Mouse (Mus musculus): ENCODE measurements around the gene Ifi211. TPM values are rescaled to one million over a fixed set of nuclear protein-coding genes. Genes with fewer than 3 reads are reported as not detected.
"Not testable (repeated sequence)": the region's sequence is repeated elsewhere in the genome, so short reads cannot be mapped to it uniquely, and the experiment has no call there.

The Ifi211 gene
- not detected for total RNA-seq (2021)
- long read RNA-seq = 0 reads

DNA sequence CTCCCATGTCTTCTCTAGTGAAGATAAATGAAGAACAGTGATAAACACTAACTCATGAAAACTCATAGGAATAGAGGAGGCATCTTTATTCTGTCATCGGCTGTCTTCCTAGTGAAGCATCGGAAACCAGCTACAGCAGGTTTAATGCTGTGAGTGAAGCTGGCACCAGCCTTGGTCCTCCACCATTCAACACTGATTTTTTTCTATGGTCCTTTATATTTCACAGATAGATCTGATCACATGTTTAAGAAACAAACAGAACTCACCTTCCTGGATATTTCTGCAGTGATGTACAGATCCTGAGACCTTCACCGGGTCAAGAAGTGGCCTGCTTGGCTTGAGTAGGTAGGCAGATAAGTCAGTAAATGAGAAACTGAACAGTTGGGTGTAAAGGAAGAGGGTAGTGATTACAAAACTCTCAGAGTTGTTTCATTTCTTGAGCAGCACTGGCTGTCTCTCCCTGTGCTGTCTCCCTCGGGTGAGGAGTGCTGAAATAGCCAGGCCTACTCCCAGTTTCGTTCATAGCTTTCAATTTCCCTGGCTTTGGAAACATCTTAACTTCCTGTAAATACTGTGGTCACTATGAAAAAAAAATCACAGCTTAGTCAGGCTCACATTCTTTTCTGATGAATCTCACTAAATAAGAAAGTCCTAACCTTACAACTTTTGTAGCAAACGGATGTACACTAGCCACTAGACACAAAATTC, at the start of gene Ifi211:
Gene Ifi211, minus strand, starts transcription at position 499 of the 708 bp plus-strand sequence.
- DNase-seq (ENCODE audit: low spot score in 2 of 2) = not testable (repeated sequence)

DNA sequence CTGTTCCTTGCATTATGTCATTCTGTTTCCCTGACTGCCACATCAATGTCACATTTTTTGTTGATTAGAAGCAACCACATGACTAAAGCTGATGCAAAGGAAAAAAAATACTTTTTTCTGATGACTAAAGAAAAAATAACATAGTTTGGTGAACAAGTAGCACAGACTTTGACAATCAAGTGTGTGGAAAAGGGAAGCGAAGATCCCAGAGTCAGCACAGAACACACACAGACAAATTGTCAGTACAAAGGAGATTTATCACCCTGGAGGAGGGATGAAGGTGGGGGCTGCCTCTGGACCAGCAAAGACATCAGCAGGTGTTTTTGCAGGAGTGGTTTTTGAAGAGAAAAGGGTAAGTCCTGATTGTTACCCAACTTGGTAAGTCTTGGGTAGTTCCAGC, 48.6 kb upstream of the Ifi211 start:
- DNase-seq (ENCODE audit: low spot score in 2 of 2) = not testable (repeated sequence)

DNA sequence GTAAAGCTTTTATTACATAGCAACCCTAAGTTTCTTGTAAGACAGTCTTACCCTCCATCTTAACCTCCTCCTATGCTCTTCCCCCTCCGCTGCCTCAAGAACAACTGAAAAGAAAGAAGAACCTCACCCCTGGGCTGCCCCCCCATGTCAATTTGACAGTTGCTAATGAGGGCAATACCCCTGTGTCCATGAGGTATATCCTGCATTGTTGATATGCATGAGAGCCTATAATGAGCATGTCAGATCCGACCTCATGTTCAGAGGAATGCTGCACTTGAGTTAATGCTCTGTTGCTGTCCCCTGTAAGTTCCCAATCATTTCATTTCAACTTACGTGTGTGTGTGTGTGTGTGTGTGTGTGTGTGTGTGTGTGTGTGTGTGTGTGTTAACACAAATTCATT, 47.2 kb upstream of the Ifi211 start:
- not testable (repeated sequence) for DNase-seq (ENCODE audit: low spot score in 2 of 2)

DNA sequence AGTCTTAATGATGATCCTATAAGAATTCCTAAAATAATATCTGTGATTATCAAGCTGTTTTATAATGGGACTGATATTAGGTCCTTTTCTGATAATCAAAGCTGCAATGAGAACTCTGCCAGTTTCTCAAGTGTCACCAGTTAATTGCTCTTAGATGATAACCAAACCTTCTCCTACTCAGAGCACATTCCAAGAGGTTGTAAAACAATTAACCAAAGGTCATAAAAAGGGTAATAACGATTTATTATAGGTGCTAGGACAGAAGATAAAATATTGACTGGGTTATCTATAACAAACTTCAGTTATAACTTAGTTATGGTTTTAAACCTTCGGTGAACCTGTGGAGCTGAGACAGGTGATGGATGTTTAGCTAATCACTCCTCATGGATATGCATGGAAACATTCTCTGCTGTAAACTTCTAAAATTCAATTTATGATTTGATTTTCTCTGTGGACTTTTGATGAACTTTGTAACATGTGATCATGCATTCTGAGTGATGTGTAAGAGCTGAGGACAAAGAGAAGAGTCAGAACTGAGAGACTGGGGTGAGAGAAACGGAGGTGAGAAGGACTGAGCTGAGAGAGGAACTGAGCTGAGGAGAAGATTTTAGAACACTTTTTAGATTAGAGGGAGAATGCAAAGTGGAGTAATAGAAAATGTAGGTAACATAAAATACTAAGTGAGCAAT, 43.1 kb upstream of the Ifi211 start:
- not testable (repeated sequence) for DNase-seq (ENCODE audit: low spot score in 2 of 2)

DNA sequence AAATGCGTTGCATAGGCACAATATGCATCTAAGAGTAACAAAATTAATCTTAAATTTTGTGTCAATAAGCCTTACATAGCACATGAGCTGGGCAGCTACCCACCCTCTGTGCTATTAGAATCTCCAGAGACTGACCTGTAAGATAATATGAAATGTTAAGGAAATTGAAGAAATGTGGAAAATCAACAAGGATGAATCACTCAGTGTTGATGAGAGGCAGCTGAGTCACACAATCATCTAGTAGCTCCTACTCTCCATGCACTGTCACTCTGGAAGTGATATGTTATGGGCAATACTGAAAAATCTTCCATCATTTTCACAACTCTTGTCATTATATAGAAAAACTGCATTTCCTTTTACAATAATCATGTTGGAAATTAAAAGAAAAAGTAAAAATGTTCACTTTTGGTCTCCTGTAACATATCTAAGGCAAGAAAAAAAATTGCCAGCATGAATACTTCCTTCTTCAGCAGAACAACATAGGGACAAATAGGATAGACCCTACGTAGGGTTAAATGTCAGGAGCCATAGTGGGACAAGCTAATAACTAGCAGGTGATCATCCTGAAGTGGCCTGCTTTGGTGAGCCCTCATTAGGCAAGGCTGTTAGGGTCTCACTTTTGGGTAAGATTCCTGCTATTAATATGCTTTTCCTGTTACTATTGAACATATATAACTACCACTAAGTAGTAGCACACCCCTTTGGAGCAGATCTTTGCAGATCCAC, 42.4 kb upstream of the Ifi211 start:
- DNase-seq (ENCODE audit: low spot score in 2 of 2) = no peak

DNA sequence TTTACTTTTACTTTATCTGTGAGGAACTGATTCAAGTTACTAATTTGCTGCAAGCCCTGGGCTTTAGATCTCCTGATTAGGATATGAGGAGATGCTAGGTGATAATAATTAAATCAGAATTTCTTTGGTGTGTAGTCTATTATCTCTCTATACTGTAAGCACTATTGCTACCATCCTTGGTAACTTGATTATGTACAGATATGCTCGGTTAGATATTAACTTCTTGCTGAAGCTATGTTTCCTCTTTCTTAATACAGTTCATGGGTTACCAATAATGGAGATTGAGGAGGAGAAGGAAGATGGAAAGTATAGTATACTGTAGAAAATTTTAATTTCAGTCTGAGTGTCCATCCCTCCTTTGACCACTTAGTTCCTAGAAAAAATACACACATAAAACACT, 40.7 kb upstream of the Ifi211 start:
- DNase-seq (ENCODE audit: low spot score in 2 of 2) = no peak

DNA sequence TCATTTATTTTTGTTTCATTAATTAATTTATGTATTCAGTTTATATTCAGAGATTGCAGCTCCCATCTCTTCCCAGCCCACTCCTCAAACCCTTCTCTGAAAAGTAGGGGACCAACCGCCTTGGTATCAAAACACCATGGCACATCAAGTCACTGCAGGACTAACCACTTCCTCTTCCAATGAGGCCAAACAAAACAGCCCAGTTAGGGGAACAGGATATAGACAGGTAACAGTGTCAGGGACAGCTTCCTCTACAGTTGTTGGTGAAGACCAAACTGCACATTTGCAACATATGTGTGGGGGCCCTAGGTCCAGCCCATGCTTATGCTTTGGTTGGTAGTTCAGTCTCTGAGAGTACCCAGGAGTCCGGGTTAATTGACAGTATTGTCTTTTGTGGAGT, 36.2 kb upstream of the Ifi211 start:
- not testable (repeated sequence) for DNase-seq (ENCODE audit: low spot score in 2 of 2)

DNA sequence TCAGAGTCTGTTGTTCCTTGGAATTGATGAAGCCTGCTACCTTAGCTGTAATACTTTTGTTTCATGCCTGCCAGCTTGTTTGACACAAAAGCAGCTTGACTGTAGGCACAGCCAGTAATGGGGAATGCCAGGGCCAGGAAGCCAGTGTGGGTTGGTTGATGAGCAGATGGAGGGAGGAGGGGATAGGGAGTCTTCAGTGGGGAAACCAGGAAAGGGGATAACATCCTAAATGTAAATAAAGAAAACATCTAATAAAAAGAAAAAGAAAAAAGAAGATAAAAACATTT, 29.9 kb upstream of the Ifi211 start:
- DNase-seq (ENCODE audit: low spot score in 2 of 2) = peak; percentile 44 to 54

DNA sequence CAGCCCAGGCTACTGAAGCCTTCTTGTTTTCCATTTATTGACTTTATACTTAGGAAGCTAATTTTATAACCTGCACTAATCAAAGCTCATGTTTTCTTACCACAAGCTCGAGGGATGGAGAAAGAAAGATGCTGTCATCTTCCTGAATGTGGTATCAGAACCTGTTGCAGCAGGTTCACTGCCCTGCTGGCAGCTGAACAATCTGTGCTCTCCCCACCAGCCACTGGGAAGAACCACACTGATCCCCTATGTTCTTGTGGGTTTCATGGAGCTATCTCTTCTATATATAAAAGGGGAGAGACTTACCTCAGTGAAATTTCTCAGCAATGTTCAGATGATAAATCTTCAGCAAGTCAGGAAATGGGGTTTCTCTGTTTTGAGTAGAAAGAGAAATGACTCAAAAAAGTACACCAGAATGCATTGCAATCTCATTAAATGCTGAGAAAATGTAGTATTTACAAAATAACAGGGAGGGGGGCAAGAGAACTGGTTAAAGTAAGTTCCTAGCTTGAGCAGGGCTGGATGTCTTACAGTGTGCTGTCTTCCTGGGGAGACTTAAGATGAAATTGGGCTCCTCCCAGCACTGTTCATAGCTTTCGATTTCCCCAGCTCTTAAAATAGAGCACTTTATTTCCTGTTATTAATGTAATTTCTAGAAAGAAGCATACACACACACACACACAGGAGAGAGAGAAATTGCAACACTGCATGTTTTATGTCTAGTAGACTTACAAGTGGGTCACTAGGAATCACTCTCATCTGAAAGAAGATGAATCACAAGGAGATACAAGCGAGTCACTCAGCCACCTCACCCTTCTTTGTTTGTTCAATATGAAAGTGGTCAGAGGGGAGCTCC, 29.3 kb upstream of the Ifi211 start, which contains the start of the genes Mndal and Ifi203:
Gene Mndal, minus strand, starts transcription at position 568 of the 856 bp plus-strand sequence.
Gene Ifi203, minus strand, starts transcription at position 749 of the 856 bp plus-strand sequence.
- not testable (repeated sequence) for DNase-seq (ENCODE audit: low spot score in 2 of 2)

DNA sequence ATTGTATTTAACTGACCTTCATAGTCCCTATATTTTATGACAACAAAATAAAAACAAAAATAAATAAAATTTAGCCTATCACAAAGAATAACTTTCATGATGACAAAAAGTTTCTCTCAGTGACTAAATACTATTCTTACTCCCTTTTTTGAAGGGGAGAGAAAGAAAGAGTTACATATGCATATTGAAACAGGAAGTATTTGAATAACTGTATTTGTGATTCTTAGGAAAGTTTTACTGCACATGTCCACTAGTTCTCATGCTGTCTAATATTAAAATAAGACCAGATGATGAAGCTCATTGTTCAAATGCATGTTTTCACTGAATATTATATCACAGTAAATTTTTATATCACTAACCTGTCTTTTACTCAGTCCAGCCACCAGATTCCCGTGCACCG, 28.7 kb upstream of the Ifi211 start:
- not testable (repeated sequence) for DNase-seq (ENCODE audit: low spot score in 2 of 2)

DNA sequence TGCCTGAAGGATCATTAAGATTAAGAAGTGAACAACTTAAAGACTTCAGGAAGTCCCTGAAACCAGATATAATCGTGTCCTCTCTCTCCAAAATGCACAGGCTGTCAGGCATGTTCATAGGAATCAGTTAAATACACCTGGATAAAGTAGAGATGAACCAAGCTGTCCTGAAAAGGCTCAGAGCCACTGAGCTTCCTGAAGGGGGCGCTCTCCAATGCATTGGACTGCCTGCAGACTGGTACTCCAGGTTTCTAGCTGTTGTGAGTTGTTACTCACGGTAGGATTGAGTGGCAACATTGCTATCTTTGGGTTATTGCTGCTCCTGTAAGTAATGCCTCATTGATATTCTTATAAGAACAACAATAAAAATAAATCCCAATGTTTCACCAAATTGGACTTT, 6.4 kb upstream of the Ifi211 start:
- DNase-seq (ENCODE audit: low spot score in 2 of 2) = not testable (repeated sequence)

DNA sequence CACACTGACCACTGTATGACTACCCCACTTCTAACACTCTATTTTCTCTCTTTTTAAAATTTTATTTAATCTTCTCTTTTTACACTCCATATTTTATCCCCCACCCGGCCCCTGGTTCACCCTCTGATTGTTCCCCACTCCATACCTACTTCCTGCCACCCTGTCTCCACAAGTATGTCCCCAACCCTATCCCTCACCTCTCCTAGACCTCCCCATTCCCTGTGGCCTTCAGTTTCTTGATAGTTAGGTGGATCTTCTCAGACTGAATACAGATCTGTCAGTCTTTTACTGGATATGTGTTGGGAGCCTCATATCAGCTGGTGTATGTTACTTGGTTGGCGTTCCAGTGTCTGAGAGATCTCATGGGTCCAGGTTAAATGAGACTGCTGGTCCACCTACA, 1.7 kb upstream of the Ifi211 start:
- DNase-seq (ENCODE audit: low spot score in 2 of 2) = no peak

DNA sequence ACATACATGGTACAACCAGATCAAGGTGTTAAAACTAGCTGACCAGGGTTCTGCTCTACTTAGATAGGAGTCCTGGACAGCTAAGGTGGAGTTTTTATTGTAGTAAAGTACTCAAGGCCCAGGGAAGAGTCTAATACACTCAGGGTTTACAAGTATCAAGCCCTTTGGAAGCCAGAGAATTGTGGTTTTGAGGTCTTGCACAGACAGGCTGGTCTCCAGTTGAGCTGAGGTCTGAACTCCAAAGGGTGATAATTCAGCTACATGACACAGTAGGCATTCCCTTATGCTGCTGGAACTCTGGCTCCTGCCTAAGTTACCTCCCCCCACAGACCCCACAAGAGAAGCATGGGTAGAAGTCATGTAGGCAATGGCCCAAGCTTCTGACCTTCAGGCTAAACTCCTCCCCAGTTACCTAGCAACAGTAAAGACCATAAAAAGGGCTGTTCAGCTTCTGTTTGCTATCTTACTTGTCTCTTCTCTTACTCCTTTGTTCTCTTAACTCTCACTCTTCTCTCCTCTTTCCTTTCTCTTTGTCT, 478 bp upstream of the Ifi211 start:
- not testable (repeated sequence) for DNase-seq (ENCODE audit: low spot score in 2 of 2)

DNA sequence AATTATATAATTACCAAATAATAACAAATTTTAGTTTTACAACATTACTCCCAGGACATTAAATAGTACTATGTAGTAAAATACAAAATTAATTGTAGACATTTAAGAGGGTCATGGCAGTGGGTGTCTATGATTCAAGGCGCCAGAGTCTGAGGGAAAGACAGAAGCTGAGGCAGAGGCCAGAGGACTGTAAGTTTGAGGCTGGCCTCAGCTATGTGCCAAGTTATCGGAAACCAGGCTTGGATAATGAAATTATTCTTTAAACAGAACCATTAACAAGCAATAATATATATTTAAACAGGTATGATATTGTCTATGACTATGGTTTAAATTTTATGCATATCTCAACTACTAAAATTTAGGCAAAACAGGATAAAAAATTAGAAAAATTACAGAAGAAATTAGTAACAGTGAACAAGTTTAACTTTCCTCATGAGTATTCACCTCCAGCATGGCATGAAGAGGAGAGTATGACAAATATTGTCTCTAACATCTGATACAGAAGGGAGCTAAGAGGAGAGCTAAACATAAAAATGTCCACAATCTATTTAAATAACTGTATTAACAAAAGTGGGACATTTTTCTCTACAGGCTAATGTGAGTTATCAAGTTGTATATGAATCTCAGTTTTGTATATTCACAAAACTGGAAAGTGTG, 910 bp downstream of the Ifi211 start:
- no peak for DNase-seq (ENCODE audit: low spot score in 2 of 2)

DNA sequence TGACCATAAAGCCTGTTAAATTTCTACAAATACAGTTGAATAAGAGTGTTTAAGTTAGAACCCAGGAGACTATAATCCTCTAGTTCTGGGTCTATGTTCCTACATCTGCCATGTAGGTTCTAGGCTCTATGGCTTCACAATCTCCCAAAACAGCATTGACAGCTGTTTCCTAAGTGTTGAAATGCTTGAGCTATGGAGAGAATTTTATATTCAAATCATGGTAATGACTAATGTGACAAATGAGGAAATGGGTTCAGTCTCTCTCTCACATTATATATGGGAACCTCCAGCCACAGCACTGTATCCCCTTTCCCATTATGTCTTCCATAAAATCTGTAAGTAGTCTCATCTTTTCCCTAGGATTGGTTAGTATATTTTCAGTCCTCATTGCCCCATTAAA, 4.5 kb downstream of the Ifi211 start:
- not testable (repeated sequence) for DNase-seq (ENCODE audit: low spot score in 2 of 2)

DNA sequence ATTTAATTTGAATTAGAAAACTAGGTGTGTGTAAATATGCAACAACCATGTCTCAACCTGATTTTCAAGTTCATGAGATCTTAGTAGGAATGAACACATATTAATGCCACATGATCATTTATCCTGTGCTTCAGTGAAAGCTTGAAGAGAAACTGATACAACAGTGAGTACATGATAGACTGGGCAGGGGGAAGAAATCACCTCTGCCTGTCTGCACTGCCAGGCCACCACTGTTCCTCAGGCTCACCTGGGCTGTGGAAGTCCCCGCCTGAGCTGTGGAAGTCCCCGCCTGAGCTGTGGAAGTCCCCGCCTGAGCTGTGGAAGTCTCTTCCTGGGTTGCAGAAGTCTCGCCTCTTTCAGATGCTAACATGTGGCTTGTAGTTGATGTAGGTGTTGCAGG, 7.0 kb downstream of the Ifi211 start:
- DNase-seq (ENCODE audit: low spot score in 2 of 2) = not testable (repeated sequence)

DNA sequence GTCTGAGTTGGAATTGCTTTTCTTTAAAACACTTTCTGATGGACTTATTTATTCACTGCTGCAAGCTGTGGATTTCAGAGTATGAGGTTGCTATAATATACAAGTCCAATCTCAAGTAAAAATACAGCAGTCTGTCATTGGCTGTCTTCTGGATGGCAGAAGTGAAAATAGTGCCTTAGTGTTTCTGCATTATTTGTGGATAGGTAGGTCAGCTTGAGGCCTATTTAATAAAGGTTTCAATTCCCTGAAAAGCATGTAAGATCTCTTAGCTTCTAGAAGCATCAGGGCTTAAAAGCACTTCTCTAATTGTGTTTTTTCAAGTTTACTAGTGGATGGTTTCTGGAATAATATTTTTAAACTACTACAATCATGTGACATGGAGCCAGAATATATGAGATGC, 23.1 kb downstream of the Ifi211 start:
- not testable (repeated sequence) for DNase-seq (ENCODE audit: low spot score in 2 of 2)

DNA sequence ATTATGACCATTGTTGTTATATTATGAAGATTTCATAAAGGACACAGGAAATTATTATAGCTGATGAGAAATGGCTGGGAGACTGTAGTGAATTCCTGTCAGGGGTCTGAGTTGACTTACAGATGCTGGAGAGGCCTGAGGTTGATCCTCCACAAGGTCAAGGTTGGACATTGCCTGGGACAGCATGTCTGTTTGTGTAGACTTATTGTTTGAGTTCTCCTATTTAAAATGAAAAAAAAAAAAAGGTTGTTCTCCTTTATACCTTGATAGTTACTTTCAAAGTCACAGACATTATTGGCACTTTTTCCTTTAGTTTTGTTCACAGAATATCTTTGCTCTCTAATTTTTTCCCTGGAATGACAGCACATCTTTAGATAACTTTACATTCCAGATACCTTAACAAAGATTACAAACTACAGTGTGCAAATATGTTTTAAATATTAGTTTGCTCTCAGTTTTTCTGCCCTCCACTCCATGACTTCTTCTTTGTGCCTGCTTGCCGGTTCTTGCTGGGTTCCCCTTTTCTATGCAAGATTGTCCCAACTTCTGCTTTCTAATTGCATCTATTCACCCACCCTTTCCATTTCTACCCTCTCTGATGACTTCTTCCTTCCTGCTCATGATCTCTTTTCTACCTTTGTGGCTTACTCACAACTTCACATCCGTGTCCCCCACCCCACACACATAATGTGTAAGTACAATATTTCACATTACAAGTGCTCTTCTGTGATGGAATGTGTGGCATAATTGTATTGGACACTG, 25.6 kb downstream of the Ifi211 start:
- DNase-seq (ENCODE audit: low spot score in 2 of 2) = not testable (repeated sequence)

DNA sequence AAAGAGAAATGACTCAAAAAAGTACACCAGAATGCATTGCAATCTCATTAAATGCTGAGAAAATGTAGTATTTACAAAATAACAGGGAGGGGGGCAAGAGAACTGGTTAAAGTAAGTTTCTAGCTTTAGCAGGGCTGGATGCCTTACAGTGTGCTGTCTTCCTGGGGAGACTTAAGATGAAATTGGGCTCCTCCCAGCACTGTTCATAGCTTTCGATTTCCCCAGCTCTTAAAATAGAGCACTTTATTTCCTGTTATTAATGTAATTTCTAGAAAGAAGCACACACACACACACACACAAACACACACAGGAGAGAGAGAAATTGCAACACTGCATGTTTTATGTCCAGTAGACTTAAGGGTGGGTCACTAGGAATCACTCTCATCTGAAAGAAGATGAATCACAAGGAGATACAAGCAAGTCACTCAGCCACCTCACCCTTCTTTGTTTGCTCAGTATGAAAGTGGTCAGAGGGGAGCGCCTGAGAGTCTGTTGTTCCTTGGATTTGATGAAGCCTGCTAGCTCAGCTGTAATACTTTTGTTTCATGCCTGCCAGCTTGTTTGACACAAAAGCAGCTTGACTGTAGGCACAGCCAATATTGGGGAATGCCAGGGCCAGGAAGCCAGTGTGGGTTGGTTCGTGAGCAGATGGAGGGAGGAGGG, 32.7 kb downstream of the Ifi211 start:
- peak; percentile 44 to 57 for DNase-seq (ENCODE audit: low spot score in 2 of 2)

All from layer of hippocampus, postnatal 10 days (tissue).